Mouse (Mus musculus) monocyte, adult 5-6 weeks (primary cell): ENCODE measurements around the gene Rnf148. TPM values are rescaled to one million over a fixed set of nuclear protein-coding genes. Genes with fewer than 3 reads are reported as not detected.

Experiments used
- ATAC-seq: fragments of 153-309, 156-312 bp; replicated peaks from 2 replicates; pipeline ENCODE4 v1.8.0; 2017; ENCODE audit warnings: mild to moderate bottlenecking; ENCODE audit not compliant: low TSS enrichment, insufficient number of reproducible peaks, severe bottlenecking, poor library complexity, low FRiP score
- total RNA-seq: library from RNA; stranded (forward); fragments of 200-1000, 200-491, 200-594 nt; gene quantifications from 3 replicates; pipeline ENCODE4 v1.2.3, GENCODE M21; 2017

The Rnf148 gene
- not detected in 3 replicates for total RNA-seq

- no peak for ATAC-seq
These were observed at the start of gene Rnf148 for GRCm38 (mm10) chr6:23655036-23655435. Rnf148 (minus strand) TSS chr6:23655136.

- no peak for ATAC-seq
These were observed 45.9 kb upstream of the Rnf148 start for GRCm38 (mm10) chr6:23700879-23701278.

DNA sequence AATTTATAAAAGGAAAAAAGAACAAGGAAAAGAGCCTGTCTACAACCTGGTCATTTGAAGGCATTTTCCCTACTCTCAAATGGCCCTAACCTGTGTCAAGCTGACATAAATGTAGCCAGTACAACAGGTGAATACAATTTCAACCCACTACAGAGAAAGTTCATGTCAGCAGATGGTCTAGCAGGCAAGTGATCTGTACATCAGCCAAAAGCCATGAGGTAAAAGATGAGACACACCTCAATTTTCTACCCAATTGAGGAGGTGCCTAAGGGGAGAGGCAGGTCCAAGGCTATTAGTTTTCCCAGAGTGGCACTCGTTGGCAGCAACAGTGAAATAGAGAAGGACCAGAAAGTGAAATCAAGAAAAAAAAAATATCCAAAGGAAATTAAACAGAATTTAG lies 23.2 kb upstream of the Rnf148 start:
- ATAC-seq: no peak

- ATAC-seq: no peak
These were observed 4.7 kb downstream of the Rnf148 start, which contains the start of gene Rnf133 for GRCm38 (mm10) chr6:23650205-23650604. Rnf133 (minus strand) TSS chr6:23650305.

- ATAC-seq: no peak
These were observed 6.2 kb downstream of the Rnf148 start for GRCm38 (mm10) chr6:23648732-23649131.

GRCm38 (mm10) chr6:23647627-23648247 lies 7.2 kb downstream of the Rnf148 start:
- no peak for ATAC-seq

DNA sequence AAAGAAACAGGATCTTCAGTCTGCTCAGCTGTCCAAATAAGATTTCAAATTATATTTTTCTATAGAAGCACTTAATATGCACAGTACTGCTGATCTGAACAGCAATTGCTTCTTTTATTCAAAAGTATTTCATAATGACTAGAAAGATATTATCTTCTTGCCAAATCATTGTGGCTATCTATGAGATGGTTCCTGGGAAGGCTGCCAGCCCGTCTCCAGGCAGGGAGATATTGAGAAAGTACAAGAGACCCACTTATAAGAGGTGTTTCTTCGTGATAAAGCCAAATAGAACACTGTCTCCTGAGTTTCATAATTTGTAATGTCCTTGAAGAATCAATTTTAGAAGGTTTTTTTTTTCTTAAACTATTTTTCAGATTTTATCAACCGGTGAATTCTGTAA lies 17.9 kb downstream of the Rnf148 start:
- ATAC-seq: no peak

DNA sequence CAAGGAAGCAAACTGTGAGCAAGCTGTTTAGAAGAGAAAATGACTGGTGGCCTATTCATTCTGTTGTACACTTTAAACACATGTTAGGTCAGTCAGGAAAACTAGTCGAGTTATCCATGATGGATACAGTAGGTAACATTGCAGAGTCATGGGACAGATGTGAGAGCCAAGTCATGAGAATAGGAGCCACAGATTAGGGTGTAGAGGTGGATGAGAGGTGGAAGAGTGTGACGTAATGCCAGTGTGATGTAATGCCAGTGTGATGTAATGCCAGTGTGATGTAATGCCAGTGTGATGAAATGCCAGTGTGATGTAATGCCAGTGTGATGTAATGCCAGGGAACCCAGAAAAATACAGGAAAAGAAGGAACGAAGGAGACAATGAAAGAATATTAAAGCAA lies 19.7 kb downstream of the Rnf148 start:
- ATAC-seq: no peak

DNA sequence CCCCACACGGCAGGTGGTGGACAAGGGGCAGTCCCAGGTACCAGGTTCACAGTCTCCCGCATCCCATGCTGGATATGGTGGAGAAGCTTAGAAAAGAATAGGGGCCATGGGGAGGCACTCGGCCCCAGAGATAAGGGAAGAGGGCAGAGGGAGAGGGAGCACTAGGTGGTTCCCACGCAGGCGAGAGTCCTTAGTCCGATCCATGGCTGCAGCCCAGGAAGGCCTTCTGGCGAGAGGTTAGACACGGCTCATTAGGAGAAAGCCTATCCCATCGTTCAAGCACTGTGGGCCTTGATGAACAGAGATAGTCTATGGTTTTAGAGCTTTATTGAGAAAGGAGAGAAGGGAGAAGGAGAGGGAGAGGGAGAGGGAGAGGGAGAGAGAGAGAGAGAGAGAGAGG lies 20.9 kb downstream of the Rnf148 start:
- ATAC-seq: no peak

DNA sequence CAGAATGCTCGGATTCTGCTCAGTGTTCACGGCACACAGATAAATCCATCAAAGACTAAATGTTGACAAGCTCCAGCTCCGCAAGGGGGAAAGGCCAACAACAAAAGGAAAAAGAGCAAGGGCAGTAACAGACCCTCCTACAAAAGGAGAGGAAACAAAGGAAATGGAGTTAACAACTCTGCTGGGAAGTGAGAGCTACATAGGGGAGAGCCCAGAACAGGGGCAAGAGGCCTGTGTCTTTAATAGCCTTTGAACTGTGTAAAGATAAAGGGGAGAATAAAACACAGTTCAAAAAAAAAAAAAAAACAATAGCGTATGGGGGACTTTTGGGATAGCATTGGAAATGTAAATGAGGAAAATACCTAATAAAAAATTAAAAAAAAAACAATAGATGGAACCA lies 24.5 kb downstream of the Rnf148 start:
- ATAC-seq: no peak

Other genes starting within 250 kb of the Rnf148 start
- gene Rnf133, start 4.8 kb downstream of the Rnf148 start, total RNA-seq: 0.68 TPM in 1 of 3 replicates, not detected in the others
- gene Cadps2, start 184.3 kb upstream of the Rnf148 start, total RNA-seq: 0.53 TPM in 1 of 3 replicates, not detected in the others